Mouse (Mus musculus): ENCODE data around the gene Asf1b.
"Not testable (repeated sequence)": the region's sequence is repeated elsewhere in the genome, so short reads cannot be mapped to it uniquely, and the experiment has no call there.

Asf1b gene

DNA sequence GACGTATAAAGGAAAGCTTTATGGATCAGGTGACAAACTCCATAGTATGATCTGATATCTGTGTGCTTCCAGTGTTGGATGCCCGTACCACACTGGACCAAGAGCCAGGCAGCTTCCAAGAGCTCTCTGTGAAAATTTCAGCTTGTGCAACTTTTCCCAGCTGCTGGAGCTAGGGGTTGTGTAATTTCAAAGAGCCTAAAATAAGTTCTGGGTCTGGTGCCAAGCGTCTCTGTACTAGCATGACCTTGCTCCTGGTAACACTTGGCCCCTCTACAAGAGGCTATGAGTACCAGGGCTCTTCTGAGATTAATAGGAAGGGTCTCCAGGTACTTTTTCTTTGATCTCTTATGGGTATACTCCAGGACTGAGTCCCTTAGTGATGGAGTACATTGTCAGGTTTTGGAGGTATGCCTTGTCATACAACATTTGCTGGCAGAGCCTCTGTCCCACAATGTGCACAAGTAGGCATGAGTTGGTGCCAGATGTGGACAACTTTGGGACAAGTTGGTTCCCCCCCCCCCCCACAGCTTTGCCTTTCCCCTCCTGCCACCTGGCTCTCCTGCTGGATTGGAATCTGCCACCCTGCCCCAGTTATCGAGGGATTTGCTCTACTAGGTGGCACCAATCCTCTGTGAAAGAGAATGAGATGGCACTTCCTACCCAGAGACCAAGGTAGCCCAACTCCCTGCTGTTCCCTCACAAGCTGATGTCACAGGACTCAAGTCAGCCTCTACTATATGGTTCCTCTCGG is 8.9 kb downstream of the Asf1b start:
- no peak for DNase-seq (ENCODE audit: low read depth)

DNA sequence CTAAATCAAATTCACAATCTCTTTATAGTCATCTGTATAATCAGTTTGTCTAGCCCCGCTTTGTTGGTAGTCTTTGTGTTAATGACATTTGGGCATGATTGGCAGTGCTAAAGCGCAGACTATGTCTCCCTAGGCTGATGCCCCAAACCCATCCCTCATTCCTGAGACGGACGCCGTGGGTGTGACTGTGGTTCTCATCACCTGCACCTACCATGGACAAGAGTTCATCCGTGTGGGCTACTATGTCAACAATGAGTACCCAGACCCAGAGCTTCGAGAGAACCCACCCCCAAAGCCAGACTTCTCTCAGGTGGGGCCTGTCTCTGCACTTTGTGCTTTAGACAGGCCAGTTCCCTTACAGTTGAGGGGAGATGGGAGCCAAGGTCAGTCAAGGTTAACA is 12.4 kb downstream of the Asf1b start:
- no peak for DNase-seq (ENCODE audit: low read depth)

GRCm38 (mm10) chr8:83971121-83971520 is 15.8 kb downstream of the Asf1b start:
- no peak for DNase-seq (ENCODE audit: low read depth)

DNA sequence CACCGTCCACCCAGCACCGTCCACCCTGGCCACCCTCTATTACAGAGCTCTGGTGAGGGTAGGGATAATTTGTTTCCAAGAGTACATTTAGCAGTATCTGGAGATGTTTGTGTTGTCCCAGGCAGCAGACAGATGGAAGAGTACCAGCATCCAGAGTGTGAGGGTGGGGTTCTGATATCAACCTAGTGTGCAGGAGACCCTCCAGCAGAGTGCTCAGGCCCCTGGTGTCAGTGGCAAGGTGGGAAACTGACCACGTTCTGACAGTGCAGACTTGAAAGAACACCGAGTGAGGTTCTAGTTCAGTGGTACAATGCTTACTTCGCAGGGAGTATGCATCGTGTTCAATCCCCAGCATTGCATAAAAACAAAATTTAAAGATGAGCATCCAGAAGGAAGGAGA is 16.4 kb downstream of the Asf1b start:
- DNase-seq (ENCODE audit: low read depth) = no peak

GRCm38 (mm10) chr8:83972150-83973120 is 17.1 kb downstream of the Asf1b start, which contains the start of gene Prkaca:
TSS of gene Prkaca (plus strand) at chr8:83972993.
- DNase-seq (ENCODE audit: low read depth) = peak; percentile 97

DNA sequence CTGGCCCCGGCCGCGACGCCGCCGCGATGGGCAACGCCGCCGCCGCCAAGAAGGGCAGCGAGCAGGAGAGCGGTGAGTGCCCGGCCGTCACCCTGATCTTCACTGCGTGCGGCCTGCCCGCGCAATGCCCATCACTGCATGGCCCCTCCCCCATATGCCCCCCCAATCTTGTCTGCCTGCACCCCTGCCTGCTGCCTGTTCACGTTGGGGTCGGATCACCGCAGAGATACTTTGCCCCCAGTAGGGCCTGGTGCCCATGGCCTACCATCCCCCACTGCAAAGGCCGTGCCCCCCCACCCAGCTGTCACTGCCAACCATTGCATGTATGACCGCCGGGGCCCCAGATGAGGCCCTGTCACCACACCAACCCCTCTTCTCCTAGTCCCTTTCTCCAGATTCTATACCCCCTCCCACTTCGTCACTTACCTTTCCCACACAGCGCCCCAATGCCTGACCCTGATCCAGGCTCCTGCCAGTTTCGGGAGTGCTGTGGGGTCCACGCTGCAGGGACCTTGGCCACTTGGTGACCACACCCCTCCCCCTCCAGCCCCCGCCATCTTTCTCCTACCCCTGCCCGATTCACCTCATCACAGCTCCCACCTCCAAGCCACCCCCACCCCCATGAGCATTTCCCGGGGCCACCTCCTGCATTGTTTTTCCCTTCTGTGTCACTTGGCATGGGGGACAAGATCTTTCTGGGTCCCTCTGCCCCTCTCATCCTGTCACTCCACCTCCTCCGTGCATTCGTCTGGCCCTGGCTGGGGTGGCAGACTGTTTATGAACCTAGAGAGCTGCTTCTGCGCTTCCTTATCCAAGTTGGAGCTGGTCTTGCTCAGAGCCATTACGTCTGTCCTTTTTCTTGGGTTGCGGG is 18.1 kb downstream of the Asf1b start:
- peak; percentile 23 for DNase-seq (ENCODE audit: low read depth)

- DNase-seq (ENCODE audit: low read depth) = no peak
Measured at GRCm38 (mm10) chr8:83974521-83974920, 19.2 kb downstream of the Asf1b start.

- DNase-seq (ENCODE audit: low read depth) = peak; percentile 74
Measured at GRCm38 (mm10) chr8:83976101-83976630, 20.9 kb downstream of the Asf1b start.

DNA sequence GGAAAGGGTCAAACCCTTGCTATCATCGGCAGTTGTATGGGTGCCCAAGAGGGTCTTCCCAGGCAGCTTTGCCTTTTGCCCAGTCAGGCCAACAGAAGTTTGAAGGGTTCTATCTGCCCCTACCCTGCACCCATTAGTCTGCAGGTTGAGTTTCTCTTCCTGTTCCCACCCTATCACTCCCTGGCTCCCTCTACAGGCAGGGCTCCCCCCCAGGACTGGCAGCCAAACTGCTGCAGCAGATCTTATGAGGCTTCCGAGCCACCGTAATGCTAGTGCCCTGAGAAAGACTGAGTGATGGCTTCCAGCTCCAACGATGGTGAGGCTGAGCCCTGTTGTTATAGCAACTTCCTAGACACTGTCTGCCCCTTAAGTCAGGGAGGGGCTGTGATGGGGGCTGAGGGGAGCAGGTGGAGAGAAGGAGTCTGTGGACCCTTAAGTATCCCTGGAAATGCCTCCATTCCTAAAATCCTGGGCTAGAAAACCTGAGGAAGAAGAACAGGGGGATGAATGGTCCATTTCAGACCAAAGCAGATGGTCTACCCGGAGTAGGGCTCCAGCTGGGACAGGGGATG is 21.6 kb downstream of the Asf1b start:
- DNase-seq (ENCODE audit: low read depth) = peak; percentile 42

DNA sequence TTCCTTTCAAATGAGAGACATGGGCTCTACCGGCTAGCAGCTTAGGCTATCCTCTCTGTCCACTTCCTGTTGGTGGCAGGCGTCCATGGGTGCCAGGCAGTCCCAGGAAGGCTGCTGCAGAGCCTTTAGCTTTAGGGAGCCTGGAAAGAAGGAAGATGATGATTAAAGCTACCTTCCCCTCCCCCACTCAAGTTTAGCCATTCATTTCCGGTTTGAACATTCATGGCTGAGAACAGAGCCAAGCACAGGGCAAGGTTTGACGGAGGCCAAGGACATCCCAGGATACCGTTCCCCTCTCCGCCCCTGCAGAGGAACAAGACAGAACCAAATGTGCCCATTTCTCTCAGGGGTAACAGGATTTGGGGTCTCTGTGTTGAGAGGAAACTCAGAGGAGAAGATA is 22.3 kb downstream of the Asf1b start:
- peak; percentile 26 for DNase-seq (ENCODE audit: low read depth)

DNA sequence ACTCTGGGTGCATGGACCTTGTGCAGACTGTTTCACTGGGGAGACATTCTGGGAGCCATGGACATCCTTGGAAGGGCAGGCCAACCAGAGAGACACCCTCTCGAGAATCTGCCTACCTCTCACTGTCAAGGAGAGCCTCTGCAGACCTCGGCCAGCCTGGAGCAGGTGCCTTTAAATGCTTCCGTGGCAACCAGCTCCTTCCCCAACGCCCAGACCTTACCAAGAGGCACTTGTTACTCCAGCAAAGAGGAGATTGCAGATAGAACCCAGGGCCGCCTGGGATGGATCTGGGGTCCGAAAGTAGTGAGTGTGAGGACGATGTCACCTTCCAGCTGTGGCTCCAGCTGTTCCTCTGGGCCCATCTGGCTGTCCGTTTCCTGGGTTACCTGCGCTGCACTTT is 22.9 kb downstream of the Asf1b start:
- DNase-seq (ENCODE audit: low read depth) = no peak

- no peak for DNase-seq (ENCODE audit: low read depth)
Measured at GRCm38 (mm10) chr8:83980250-83980649, 24.9 kb downstream of the Asf1b start.

DNA sequence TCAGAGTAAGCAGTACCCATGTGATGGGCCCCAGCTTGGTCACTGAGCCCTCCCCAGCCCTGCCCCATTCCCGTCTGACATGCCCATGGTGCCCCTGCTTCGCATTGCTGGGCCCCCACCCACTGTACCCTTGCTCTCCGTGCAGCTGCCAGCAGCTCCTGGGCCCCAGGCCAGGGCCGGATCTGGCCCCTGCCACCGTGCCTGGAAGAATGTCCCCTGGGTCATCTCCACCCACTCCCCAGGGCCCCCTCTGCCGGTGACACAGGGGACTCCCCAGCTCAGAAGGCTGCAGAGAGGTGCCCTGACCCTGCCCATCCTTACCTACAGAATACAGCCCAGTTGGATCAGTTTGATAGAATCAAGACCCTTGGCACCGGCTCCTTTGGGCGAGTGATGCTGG is 25.5 kb downstream of the Asf1b start:
- no peak for DNase-seq (ENCODE audit: low read depth)

DNA sequence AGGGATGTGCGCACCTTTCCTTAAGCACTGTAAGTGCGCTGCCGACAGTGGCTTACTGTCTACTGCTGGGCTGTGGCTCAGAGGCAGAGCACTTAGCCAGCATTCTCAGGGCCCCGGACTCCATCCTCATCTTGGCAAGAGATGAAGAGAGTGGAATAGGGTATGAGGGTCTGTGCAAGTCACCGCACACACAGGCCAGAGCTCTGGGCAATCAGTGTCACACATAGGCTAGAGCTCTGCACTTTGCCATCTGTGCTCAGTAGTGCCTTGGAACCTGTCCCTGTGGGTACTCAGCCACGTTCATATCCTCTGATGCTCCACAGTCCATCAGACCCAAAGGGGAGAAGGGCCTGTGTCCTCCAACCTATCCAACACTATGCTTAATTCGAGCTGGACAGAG is 26.2 kb downstream of the Asf1b start:
- no peak for DNase-seq (ENCODE audit: low read depth)

DNA sequence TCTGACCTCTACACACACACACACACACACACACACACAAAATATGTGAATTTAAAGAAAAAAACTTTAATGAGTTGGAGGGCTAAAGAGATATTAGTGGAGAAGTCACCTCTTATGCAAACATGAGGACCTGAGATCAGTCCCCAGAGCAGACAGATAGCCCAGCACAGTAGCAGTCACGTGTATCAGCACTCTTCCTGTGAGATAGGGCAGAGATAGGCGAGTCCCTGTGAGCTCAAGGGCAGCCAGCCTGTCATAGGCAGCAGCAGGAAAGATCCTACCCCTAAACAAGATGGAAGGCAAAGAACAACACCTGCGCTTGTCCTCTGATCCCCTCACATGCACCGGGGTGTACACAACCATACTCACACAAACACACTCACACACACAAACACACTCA is 27.1 kb downstream of the Asf1b start:
- no peak for DNase-seq (ENCODE audit: low read depth)

DNA sequence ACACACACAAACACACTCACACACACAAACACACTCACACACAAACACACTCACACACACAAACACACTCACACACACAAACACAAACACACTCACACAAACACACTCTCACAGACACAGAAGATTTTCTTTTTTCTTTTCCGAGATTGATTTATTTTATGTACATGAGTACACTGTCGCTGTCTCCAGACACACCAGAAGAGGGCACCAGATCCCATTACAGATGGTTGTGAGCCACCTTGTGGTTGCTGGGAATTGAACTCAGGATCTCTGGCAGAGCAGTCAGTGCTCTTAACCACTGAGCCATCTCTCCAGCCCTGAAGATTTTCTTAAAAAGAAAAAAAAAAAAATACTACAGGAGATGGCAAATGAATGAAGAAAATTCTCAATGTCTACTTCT is 27.9 kb downstream of the Asf1b start:
- DNase-seq (ENCODE audit: low read depth) = not testable (repeated sequence)

DNA sequence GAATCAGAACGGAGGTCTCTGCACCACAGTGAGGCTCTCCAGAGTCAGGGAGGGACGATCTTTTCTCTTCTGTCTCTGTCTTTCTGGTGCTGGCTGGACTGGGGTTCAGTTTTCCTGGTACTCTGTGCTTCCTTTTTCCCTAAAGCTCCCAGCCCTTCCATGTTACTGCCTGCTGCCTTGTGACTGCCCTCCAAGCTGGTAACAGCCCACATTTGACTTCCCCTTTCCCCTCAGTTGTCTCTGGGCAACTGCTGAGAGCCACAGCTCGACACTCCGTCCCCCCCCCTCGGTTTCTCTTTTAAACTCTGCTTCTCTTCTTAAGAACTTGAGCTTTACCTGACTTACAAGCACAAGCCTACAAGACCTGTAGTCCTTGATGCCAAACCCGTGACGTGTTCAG is 33.9 kb downstream of the Asf1b start:
- DNase-seq (ENCODE audit: low read depth) = no peak

DNA sequence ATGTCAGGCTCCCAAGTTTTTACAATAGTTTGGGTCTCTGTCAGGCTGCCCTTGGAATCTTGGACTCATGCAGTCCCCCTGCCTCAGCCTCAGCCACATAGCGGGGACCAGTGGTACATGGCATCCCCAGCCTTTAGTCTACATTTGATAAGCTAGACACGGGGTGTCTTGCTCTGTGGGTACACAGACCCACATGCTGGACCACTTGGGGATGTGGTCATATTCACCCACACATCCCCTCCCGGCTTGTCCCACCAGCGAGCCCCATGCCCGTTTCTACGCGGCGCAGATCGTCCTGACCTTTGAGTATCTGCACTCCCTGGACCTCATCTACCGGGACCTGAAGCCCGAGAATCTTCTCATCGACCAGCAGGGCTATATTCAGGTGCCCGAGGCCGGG is 34.9 kb downstream of the Asf1b start:
- DNase-seq (ENCODE audit: low read depth) = no peak

GRCm38 (mm10) chr8:83992488-83992887 is 37.2 kb downstream of the Asf1b start:
- no peak for DNase-seq (ENCODE audit: low read depth)

GRCm38 (mm10) chr8:83994030-83994429 is 38.7 kb downstream of the Asf1b start:
- DNase-seq (ENCODE audit: low read depth) = no peak

DNA sequence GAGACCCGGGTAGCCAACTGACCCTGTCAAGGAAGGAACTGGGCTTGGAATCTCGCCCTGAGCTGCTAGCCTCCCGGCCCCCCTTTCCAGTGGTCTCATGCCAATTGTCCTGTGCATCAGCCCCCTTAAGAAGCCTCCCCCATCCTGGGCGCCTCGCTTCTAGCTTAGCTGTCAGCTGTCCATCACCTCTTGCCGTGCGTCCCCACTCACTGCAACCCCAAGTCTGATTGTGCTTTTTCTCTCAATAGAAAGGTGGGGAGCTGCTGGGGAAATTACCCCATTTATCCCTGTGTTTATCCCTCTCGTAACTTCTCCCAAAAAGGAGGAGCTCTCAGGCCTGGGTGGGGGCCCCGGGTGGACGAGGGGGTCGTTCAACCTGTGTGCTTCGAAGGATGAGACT is 40.7 kb downstream of the Asf1b start:
- DNase-seq (ENCODE audit: low read depth) = no peak

Measured in naive thymus-derived CD4-positive, alpha-beta T cell, adult 2 months (primary cell).